Mouse (Mus musculus): ENCODE data around the gene Ddx41. TPM values are rescaled to one million over a fixed set of nuclear protein-coding genes. Genes with fewer than 3 reads are reported as not detected.
"Not testable (repeated sequence)": the region's sequence is repeated elsewhere in the genome, so short reads cannot be mapped to it uniquely, and the experiment has no call there.

Ddx41 gene
- polyA plus RNA-seq (2021) = 73.0 TPM

DNA sequence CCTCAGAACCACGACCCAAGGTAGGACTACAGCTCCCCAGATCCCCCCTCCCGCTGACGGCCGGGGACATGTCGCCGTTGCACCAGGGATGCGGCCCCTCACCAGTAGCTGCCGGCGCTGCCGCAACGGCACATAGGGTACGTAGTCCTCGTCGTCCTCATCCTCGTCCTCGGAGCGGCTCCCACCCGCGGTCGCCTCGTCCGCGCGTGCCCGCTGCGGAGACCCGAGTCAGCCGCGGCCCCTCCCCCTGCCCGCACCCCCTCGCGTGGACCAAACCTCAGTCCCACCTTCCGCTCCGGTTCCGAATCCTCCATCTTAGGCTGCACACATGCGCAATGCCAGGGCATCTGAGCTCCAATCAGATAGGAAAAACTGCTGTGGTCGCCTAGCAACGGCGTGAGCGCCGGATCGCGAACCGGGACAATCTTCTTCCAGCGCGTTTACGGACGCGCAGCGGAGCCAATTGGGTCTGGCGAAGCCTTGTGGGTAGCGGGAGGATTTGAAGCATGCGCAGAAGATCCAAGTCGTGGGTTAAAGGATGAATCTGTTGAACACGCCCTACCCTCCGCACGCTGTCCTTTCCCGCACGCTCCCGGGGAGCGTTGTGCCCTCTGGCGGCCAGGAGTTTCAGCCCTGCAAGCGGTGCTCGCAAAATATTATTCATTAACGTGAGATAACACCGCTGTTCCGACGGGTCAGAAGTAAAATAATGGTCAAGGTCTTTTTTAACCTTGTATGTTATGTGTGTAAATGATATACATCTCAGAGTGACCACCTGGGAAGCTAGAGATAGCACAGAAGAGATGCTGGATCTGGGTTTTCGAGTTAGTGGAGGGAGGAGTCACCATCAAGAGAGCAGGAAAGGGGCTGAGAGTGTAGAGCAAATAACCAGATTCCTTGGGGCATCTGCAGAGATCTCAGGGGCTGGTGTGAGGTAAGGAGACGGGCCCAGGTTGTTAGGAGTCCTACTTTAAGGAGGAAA is at the start of gene Ddx41:
Gene Ddx41, minus strand, starts transcription at position 465 of the 982 bp plus-strand sequence.
- in situ Hi-C loops (cut with MboI; ENCODE audit: low pct_unique_long_range_greater_than_20kb) = no loop called here
- ChIA-PET CTCF (interaction anchor here (0.7 to 1.6 kb wide), 10 partner anchors 9 to 71 kb away, joined by 3 to 9 read pairs (median 3); no protein-coding TSS in a partner anchor), POLR2A (interaction anchor here (0.6 to 0.8 kb wide), 2 partner anchors 113 to 131 kb away, joined by 3 read pairs; no protein-coding TSS in a partner anchor)
- ATAC-seq = peak; percentile 87
- H3K27me3 ChIP-seq = no peaks in the 10 kb centered on the region
- DNase-seq (ENCODE audit: low read depth, low spot score) = peak; percentile 98
- no peak for TF ChIP-seq CTCF (IDR thresholded peaks at IDR 0.05)

GRCm38 (mm10) chr13:55578086-55578485 is 41.6 kb upstream of the Ddx41 start:
- ChIA-PET POLR2A (no interaction called here), CTCF (no interaction called here)
- in situ Hi-C loops (cut with MboI; ENCODE audit: low pct_unique_long_range_greater_than_20kb) = no loop called here
- no peaks in the 10 kb centered on the region for H3K27me3 ChIP-seq
- TF ChIP-seq CTCF (IDR thresholded peaks at IDR 0.05) = no peak
- DNase-seq (ENCODE audit: low read depth, low spot score) = no peak
- no peak for ATAC-seq

DNA sequence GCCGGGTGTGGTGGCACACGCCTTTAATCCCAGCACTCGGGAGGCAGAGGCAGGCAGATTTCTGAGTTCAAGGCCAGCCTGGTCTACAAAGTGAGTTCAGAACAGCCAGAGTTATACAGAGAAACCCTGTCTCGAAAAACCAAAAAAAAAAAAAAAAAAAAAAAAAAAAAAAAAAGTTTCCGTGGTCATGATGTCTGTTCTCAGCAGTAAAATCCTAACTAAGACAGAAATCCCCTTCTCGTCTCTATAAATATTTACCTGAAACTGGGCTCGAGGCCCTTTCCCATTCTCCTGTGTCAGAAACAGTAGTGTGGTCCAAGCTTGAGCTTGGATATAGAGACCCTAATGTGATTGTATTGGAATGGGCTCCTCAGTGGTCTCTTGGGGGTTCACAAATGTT is 40.4 kb upstream of the Ddx41 start:
- POLR2A ChIA-PET = not testable (repeated sequence)

GRCm38 (mm10) chr13:55575932-55576331 is 39.5 kb upstream of the Ddx41 start:
- CTCF ChIA-PET = no interaction called here
- ATAC-seq (no peak), DNase-seq (ENCODE audit: low read depth, low spot score) (no peak)
- in situ Hi-C loops (cut with MboI; ENCODE audit: low pct_unique_long_range_greater_than_20kb) = no loop called here
- TF ChIP-seq CTCF (IDR thresholded peaks at IDR 0.05) = no peak
- no peaks in the 10 kb centered on the region for H3K27me3 ChIP-seq
- POLR2A ChIA-PET = interaction anchor here (0.7 kb wide), 1 partner anchor 213 kb away, joined by 3 read pairs; the partner anchor contains the start of gene Lman2

More for the DNA sequence above, 40.4 kb upstream of the Ddx41 start:
- DNase-seq (ENCODE audit: low read depth, low spot score); ATAC-seq; H3K27me3 ChIP-seq; CTCF ChIA-PET; in situ Hi-C loops (cut with MboI; ENCODE audit: low pct_unique_long_range_greater_than_20kb): not testable (repeated sequence)

DNA sequence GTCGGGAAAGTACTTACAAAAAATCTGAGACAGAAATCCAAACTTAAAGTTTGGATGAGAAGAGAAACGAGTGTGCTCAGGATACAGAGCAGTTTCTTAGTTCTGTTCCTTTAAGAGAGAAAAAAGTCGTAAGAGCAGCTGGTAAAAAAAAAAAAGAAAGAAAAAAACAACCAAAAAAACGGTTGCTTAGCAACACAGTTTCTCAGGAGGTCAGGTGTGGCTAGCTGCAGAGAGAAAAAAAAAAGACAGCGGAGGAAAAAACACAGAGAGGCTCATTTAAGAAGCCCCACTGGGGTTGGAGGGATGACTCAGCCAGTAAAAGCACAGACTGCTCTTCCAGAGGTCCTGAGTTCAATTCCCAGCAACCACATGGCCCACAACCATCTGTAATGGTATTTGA is 37.9 kb upstream of the Ddx41 start:
- ATAC-seq (no peak), DNase-seq (ENCODE audit: low read depth, low spot score) (no peak)
- TF ChIP-seq CTCF (IDR thresholded peaks at IDR 0.05) = no peak
- H3K27me3 ChIP-seq = no peaks in the 10 kb centered on the region
- ChIA-PET CTCF (no interaction called here), POLR2A (no interaction called here)
- in situ Hi-C loops (cut with MboI; ENCODE audit: low pct_unique_long_range_greater_than_20kb) = no loop called here

DNA sequence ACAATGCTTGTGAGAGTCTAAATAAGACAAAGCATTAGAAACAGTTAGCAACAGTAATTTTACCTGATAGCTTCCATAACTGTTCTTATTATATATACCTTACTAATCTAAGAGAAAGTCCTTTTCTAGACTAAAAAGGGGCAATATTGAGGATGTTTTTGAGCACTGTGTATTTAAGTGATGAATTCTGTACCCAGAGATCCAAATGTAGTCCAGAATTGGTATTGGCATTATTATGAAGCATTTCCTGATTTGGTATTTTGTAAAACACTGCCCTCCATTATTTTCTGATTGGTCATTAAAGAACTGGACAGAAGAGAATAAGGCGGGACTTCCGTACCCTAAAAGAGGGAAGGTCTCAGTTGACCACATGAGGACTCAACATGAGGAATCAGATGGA is 37.0 kb upstream of the Ddx41 start, which contains the start of gene Tmed9:
Gene Tmed9, plus strand, starts transcription at position 301 of the 400 bp plus-strand sequence.
- ATAC-seq (no peak), DNase-seq (ENCODE audit: low read depth, low spot score) (no peak)
- H3K27me3 ChIP-seq = no peaks in the 10 kb centered on the region
- in situ Hi-C loops (cut with MboI; ENCODE audit: low pct_unique_long_range_greater_than_20kb) = no loop called here
- no peak for TF ChIP-seq CTCF (IDR thresholded peaks at IDR 0.05)
- POLR2A ChIA-PET = no interaction called here
- CTCF ChIA-PET = no interaction called here

- no peak for DNase-seq (ENCODE audit: low read depth, low spot score)
- POLR2A ChIA-PET = interaction anchor here (0.6 to 1.3 kb wide), 4 partner anchors 23 to 366 kb away, joined by 3 read pairs; no protein-coding TSS in a partner anchor
- in situ Hi-C loops (cut with MboI; ENCODE audit: low pct_unique_long_range_greater_than_20kb) = no loop called here
- CTCF ChIA-PET = no interaction called here
- ATAC-seq = no peak
- no peak for TF ChIP-seq CTCF (IDR thresholded peaks at IDR 0.05)
- H3K27me3 ChIP-seq = no peaks in the 10 kb centered on the region
These were observed 35.5 kb upstream of the Ddx41 start for GRCm38 (mm10) chr13:55571977-55572376.

- ATAC-seq = peak; percentile 79
- ChIA-PET POLR2A (interaction anchor here (0.6 to 1.3 kb wide), 5 partner anchors 23 to 367 kb away, joined by 3 read pairs; no protein-coding TSS in a partner anchor), CTCF (no interaction called here)
- DNase-seq (ENCODE audit: low read depth, low spot score) = peak; percentile 43
- no peaks in the 10 kb centered on the region for H3K27me3 ChIP-seq
- TF ChIP-seq CTCF (IDR thresholded peaks at IDR 0.05) = no peak
- in situ Hi-C loops (cut with MboI; ENCODE audit: low pct_unique_long_range_greater_than_20kb) = no loop called here
These were observed 34.7 kb upstream of the Ddx41 start, which contains the start of gene Fam193b for GRCm38 (mm10) chr13:55571027-55571751. Gene Fam193b, minus strand, starts transcription at chr13:55571120.

DNA sequence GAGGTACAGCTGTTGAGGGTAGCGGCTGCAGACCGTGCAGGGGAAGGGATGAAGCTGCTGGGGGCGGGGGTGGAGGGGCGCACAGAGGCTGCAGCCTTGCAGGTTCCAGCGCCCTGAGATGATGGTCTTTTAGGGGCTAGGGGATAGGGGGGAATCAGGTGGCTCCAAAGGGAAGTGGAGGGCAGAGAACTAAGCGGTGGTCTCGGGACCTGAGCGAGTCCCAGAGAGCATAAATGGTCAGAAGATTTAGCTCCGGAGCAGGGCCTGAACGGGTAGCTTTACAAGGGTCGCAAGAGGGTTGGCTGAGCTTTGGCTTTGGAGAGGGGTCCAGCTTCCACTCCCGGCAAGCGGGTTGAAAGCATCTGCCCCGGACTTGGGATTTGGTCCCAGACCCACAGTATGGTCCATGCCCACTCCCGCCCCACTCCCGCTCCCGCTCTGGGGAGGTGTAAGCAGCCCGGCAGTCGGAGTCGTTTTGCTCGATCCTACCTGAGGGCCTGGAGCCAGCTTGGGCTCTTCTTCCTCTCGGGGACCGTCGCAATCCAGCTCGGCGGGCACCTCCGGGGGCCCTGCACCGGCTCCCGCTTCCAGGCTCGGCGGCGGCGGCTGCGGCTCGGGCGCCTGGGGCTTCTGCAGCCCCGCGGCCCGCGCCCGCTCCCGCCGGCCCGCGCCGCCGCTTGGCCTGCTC is 34.0 kb upstream of the Ddx41 start:
- DNase-seq (ENCODE audit: low read depth, low spot score) (no peak), ATAC-seq (peak; percentile 49)
- ChIA-PET POLR2A (interaction anchor here (0.7 to 1.0 kb wide), 2 partner anchors 87 to 123 kb away, joined by 3 read pairs; no protein-coding TSS in a partner anchor), CTCF (interaction anchor here (1.1 kb wide), 1 partner anchor 11 kb away, joined by 4 read pairs; no protein-coding TSS in a partner anchor)
- no peak for TF ChIP-seq CTCF (IDR thresholded peaks at IDR 0.05)
- H3K27me3 ChIP-seq = no peaks in the 10 kb centered on the region
- in situ Hi-C loops (cut with MboI; ENCODE audit: low pct_unique_long_range_greater_than_20kb) = no loop called here
